36 mouse cellular contexts compared by ENCODE assay signal in the genomic region with DNA sequence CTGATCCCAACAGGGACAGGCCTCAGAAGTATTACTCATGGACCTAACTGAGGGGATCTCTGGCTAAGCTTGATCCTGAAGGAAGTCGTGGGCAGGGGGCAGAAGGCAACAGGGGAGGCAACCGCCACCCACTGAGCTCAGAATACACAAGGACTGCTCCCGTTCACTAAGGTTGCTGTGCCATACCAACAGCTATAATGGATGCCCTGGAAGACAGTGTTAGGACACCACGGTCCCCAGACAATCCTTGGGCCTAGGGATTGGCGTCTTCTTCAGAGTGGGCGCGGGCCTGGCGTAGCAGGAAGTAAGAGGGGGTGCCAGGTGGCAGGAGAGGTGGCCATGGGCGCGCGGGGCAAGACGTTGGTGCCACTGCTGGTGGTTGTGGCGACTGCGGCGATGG. TPM values are rescaled to one million over a fixed set of nuclear protein-coding genes. Genes with fewer than 3 reads are reported as not detected.
"Had no signal": no experiment of that assay in that cellular context is flagged by ENCODE, and none has a peak within 500 bp of the region (broad histone marks: within the 10 kb centered on the region; RNA-seq: fewer than 3 reads in every experiment).

Prss21 (plus strand) TSS at position 301 of the 400 bp plus-strand sequence.

- DNase-seq: cerebellum, adult 9-11 months; cerebellum, postnatal 10 days; cerebellum, postnatal 14 days; cerebellum, postnatal 25 days; cerebellum, postnatal 36 days; embryo, embryonic 11 days; forebrain, postnatal 0 days; gastrocnemius, adult 2 months; gastrocnemius, postnatal 10 days; gastrocnemius, postnatal 14 days; gastrocnemius, postnatal 25 days; gastrocnemius, postnatal 36 days; heart, adult 18-20 months; heart, adult 2 months had no signal

- H3K27ac ChIP-seq: embryonic facial prominence, embryonic 10.5 days; embryonic facial prominence, embryonic 12.5 days; embryonic facial prominence, embryonic 13.5 days; embryonic facial prominence, embryonic 15.5 days; forebrain, embryonic 10.5 days; forebrain, embryonic 12.5 days; forebrain, embryonic 13.5 days; forebrain, embryonic 15.5 days; gastrocnemius, adult 2 months; heart, adult 2 months; heart, embryonic 10.5 days had no signal

- H3K4me2 ChIP-seq: embryonic facial prominence, embryonic 12.5 days; embryonic facial prominence, embryonic 13.5 days; embryonic facial prominence, embryonic 15.5 days; forebrain, embryonic 12.5 days; forebrain, embryonic 13.5 days; forebrain, embryonic 15.5 days had no signal

- H3K9ac ChIP-seq: embryonic facial prominence, embryonic 12.5 days; embryonic facial prominence, embryonic 13.5 days; embryonic facial prominence, embryonic 15.5 days; forebrain, embryonic 12.5 days; forebrain, embryonic 13.5 days; forebrain, embryonic 15.5 days; forebrain, postnatal 0 days had no signal

- H3K4me1 ChIP-seq: embryonic facial prominence, embryonic 12.5 days; embryonic facial prominence, embryonic 13.5 days; embryonic facial prominence, embryonic 15.5 days; forebrain, embryonic 10.5 days; forebrain, embryonic 12.5 days; forebrain, embryonic 13.5 days; forebrain, embryonic 15.5 days had no signal

- H3K36me3 ChIP-seq: embryonic facial prominence, embryonic 10.5 days; embryonic facial prominence, embryonic 12.5 days; embryonic facial prominence, embryonic 13.5 days; embryonic facial prominence, embryonic 15.5 days; forebrain, embryonic 10.5 days; forebrain, embryonic 12.5 days; forebrain, embryonic 15.5 days; heart, embryonic 10.5 days had no signal

- H3K9me3 ChIP-seq: embryonic facial prominence, embryonic 10.5 days; embryonic facial prominence, embryonic 12.5 days; embryonic facial prominence, embryonic 15.5 days; forebrain, embryonic 10.5 days; forebrain, embryonic 12.5 days; forebrain, embryonic 13.5 days; forebrain, embryonic 15.5 days; heart, embryonic 10.5 days had no signal

- H3K27me3 ChIP-seq: embryonic facial prominence, embryonic 12.5 days; embryonic facial prominence, embryonic 13.5 days; embryonic facial prominence, embryonic 15.5 days; forebrain, embryonic 12.5 days; forebrain, embryonic 13.5 days; forebrain, embryonic 15.5 days had no signal

- H3K4me3 ChIP-seq: embryonic facial prominence, embryonic 10.5 days; embryonic facial prominence, embryonic 12.5 days; embryonic facial prominence, embryonic 13.5 days; embryonic facial prominence, embryonic 15.5 days; erythroblast, embryonic 14.5 days; forebrain, embryonic 10.5 days; forebrain, embryonic 12.5 days; forebrain, embryonic 13.5 days; forebrain, embryonic 15.5 days; gastrocnemius, adult 2 months; heart, adult 2 months; heart, embryonic 10.5 days had no signal

- ATAC-seq: forebrain, embryonic 13.5 days; forebrain, embryonic 14.5 days; forebrain, embryonic 15.5 days; forebrain, embryonic 16.5 days; forebrain, postnatal 0 days had no signal

RNA-seq across cellular contexts. Expression of gene Prss21, which starts in this region (rescaled TPM):
- total RNA-seq: common myeloid progenitor, adult 5-6 weeks; forebrain, postnatal 0 days; gastrocnemius, adult 18-20 months; gastrocnemius, adult 2 months; gastrocnemius, adult 8-10 months; gastrocnemius, postnatal 10 days; gastrocnemius, postnatal 14 days; gastrocnemius, postnatal 25 days; gastrocnemius, postnatal 36 days; gastrocnemius, postnatal 4 days; heart, adult 18-20 months; heart, adult 2 months; heart, adult 8-10 months had no signal
- polyA plus RNA-seq: cortical plate, adult 2 months; embryonic facial prominence, embryonic 10.5 days; embryonic facial prominence, embryonic 11.5 days; embryonic facial prominence, embryonic 12.5 days; embryonic facial prominence, embryonic 13.5 days; embryonic facial prominence, embryonic 14.5 days; embryonic facial prominence, embryonic 15.5 days; erythroblast, embryonic 14.5 days; forebrain, embryonic 10.5 days; forebrain, embryonic 11.5 days; forebrain, embryonic 12.5 days; forebrain, embryonic 13.5 days; forebrain, embryonic 14.5 days; forebrain, embryonic 15.5 days; forebrain, embryonic 16.5 days; forebrain, postnatal 0 days; frontal cortex, adult 2 months; heart, adult 2 months; heart, embryonic 10.5 days had no signal
